14 mouse cellular contexts compared by ENCODE assay signal in the genomic region with DNA sequence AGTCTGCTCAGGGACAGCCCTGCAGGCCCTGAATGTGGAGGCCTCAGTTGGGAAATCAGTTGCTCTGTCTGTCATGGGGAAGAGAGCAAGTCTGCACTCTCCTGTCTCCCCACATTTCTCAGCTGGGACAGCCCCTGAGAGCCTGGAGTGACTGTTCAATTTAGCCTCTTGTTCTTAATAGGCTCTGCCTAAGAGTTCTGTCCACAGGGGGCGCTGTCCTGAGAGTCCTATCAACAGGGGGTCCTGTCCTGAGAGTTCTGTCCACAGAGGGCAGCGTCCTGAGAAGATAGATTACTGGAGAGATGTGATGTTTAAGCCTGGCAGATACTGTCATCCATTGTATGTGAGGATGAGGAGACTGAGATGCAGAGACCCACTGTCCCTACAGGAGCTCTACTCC. TPM values are rescaled to one million over a fixed set of nuclear protein-coding genes. Genes with fewer than 3 reads are reported as not detected.
DNase-seq lines count a peak whose midpoint lies in the region; ATAC-seq and TF ChIP-seq lines count a peak whose summit lies in the region.
"Had no signal": no experiment of that assay in that cellular context is flagged by ENCODE, and none has a peak within 500 bp of the region (broad histone marks: within the 10 kb centered on the region; RNA-seq: fewer than 3 reads in every experiment).

No protein-coding gene starts in this region.

- no peak overlapping the region for H3K27ac ChIP-seq in heart, embryonic 11.5 days (ENCODE audit: low read depth, low read length)
- H3K27ac ChIP-seq in testis, adult 2 months (ENCODE audit: control insufficient read depth, insufficient read depth, low read depth, low read length) = no peak overlapping the region
- no peak overlapping the region for H3K27ac ChIP-seq in bone marrow, adult 2 months (ENCODE audit: control insufficient read depth, insufficient read depth, low read depth, low read length, poor library complexity)

- peak; percentile 15; the same call in 1 of the 2 replicates for TF ChIP-seq CTCF in testis, adult 2 months (IDR thresholded peaks at IDR 0.05; ENCODE audit: control insufficient read depth, insufficient read depth, insufficient replicate concordance, low read depth, low read length)
- TF ChIP-seq CTCF in bone marrow, adult 2 months (IDR thresholded peaks at IDR 0.05; ENCODE audit: control insufficient read depth, insufficient read depth, low read length) = peak; percentile 34; the same call in 1 of the 2 replicates

- H3K27me3 ChIP-seq in heart, embryonic 11.5 days (ENCODE audit: control insufficient read depth, insufficient read depth, low read length) = peaks cover 5% of the 10 kb centered on the region; the same call in 1 of the 2 replicates
- no peaks in the 10 kb centered on the region for H3K27me3 ChIP-seq in testis, adult 2 months (ENCODE audit: control insufficient read depth, insufficient read depth, low read length)
- H3K27me3 ChIP-seq in splenic B cell, adult 2 months (ENCODE audit: control insufficient read depth, insufficient read depth, low read length, poor library complexity, severe bottlenecking) = no peaks in the 10 kb centered on the region

- peaks cover 4% of the 10 kb centered on the region for H3K4me1 ChIP-seq in heart, embryonic 11.5 days (ENCODE audit: control insufficient read depth, insufficient read depth, low read length)
- H3K4me1 ChIP-seq in testis, adult 2 months (ENCODE audit: control insufficient read depth, insufficient read depth, low read length) = no peaks in the 10 kb centered on the region
- H3K4me1 ChIP-seq in bone marrow, adult 2 months (ENCODE audit: control insufficient read depth, insufficient read depth, low read length) = peaks cover 1% of the 10 kb centered on the region; the same call in 1 of the 2 replicates

- no peaks in the 10 kb centered on the region for H3K9me3 ChIP-seq in heart, embryonic 11.5 days (replicated peaks; ENCODE audit: control insufficient read depth, low read length)

- no peak for TF ChIP-seq POLR2A in testis, adult 2 months (IDR thresholded peaks at IDR 0.05; ENCODE audit: control insufficient read depth, low read depth, low read length)
- no peak for TF ChIP-seq POLR2A in bone marrow, adult 2 months (IDR thresholded peaks at IDR 0.05; ENCODE audit: borderline replicate concordance, control insufficient read depth, low read depth, low read length)

- H3K4me3 ChIP-seq in heart, embryonic 11.5 days (ENCODE audit: low read depth, low read length) = no peak overlapping the region
- H3K4me3 ChIP-seq in testis, adult 2 months (ENCODE audit: control insufficient read depth, low read depth, low read length) = no peak overlapping the region
- no peak overlapping the region for H3K4me3 ChIP-seq in bone marrow, adult 2 months (replicated peaks; ENCODE audit: control insufficient read depth, low read depth, low read length)
- H3K4me3 ChIP-seq: myocyte had no signal

- peak; percentile 69 for DNase-seq in heart, postnatal 4 days
- no peak for DNase-seq in testis, postnatal 14 days (ENCODE audit: low spot score)
- peak; percentile 53 for DNase-seq in splenic B cell, adult 2 months (ENCODE audit: low read depth, low spot score)
- DNase-seq in adrenal gland, adult 8-10 months = no peak
- DNase-seq in cerebellum, adult 9-11 months = no peak
- DNase-seq: cerebellum, adult 2 months; thymus, postnatal 36 days had no signal

- no peak for ATAC-seq in heart, embryonic 11.5 days (replicated peaks; ENCODE audit: insufficient number of reproducible peaks, low FRiP score, low TSS enrichment)

- no peaks in the 10 kb centered on the region for H3K36me3 ChIP-seq in heart, embryonic 11.5 days (ENCODE audit: control insufficient read depth, insufficient read depth, low read length)
- no peaks in the 10 kb centered on the region for H3K36me3 ChIP-seq in testis, adult 2 months (ENCODE audit: control insufficient read depth, insufficient read depth, low read length)
- H3K36me3 ChIP-seq in splenic B cell, adult 2 months (ENCODE audit: control insufficient read depth, insufficient read depth, low read length, poor library complexity, severe bottlenecking) = no peaks in the 10 kb centered on the region

- H3K9ac ChIP-seq in heart, embryonic 11.5 days (ENCODE audit: low read depth, low read length) = no peak overlapping the region

- WGBS in heart, embryonic 11.5 days (ENCODE audit: insufficient replicate concordance) = 8% methylated on average over 2 of the region's 2 CpGs
- WGBS in bone marrow, adult 2 months = 26% methylated on average over 2 of the region's 2 CpGs

- H3K4me2 ChIP-seq in heart, embryonic 11.5 days = no peak overlapping the region

RNA-seq across cellular contexts. Expression of a gene that starts 4.0 kb away (rescaled TPM):
- under 1 TPM; 0.17 to 0.18 TPM for total RNA-seq in heart, postnatal 4 days (2021)
- not detected in 2 replicates for polyA plus RNA-seq in heart, embryonic 11.5 days (2014; fragmentation: Nextera tagmentation; extraction: Ambion mirVana)
- 2.9 and 3.2 TPM in 2 replicates for polyA plus RNA-seq in testis, adult 2 months (2012; rRNA removed)
- 1.6 and 4.4 TPM in 2 replicates for polyA plus RNA-seq in bone marrow, adult 2 months (2011; ENCODE audit: insufficient read depth, insufficient read length, low replicate concordance, missing spikeins)
- total RNA-seq in adrenal gland, adult 8-10 months (2022) = 1 to 10 TPM in 2 of 4 experiments, under 1 TPM in 2; 0.11 to 1.5 (median 0.88) TPM
- polyA plus RNA-seq: intestine, embryonic 14.5 days had no signal

RNA-seq across cellular contexts. Expression of a gene that starts 9.7 kb away (rescaled TPM):
- under 1 TPM; 0.12 to 0.32 TPM for total RNA-seq in heart, postnatal 4 days (2021)
- 0.16 TPM in 1 of 2 replicates, not detected in the other for polyA plus RNA-seq in heart, embryonic 11.5 days (2014; fragmentation: Nextera tagmentation; extraction: Ambion mirVana)
- 48.5 and 48.6 TPM in 2 replicates for polyA plus RNA-seq in testis, adult 2 months (2012; rRNA removed)
- 2.4 and 4.2 TPM in 2 replicates for polyA plus RNA-seq in bone marrow, adult 2 months (2011; ENCODE audit: insufficient read depth, insufficient read length, low replicate concordance, missing spikeins)
- 10 to 100 TPM in 2 of 4 experiments, 1 to 10 TPM in 2; 4.5 to 15.8 (median 9.7) TPM for total RNA-seq in adrenal gland, adult 8-10 months (2022)

RNA-seq across cellular contexts. Expression of a gene that starts 23.9 kb away (rescaled TPM):
- total RNA-seq in heart, postnatal 4 days (2021) = 10 to 100 TPM; 10.6 to 12.0 TPM
- polyA plus RNA-seq in heart, embryonic 11.5 days (2014; fragmentation: Nextera tagmentation; extraction: Ambion mirVana) = 8.0 and 11.3 TPM in 2 replicates
- 14.7 and 14.9 TPM in 2 replicates for polyA plus RNA-seq in testis, adult 2 months (2012; rRNA removed)
- polyA plus RNA-seq in bone marrow, adult 2 months (2011; ENCODE audit: insufficient read depth, insufficient read length, low replicate concordance, missing spikeins) = 5.1 and 10.7 TPM in 2 replicates
- 10 to 100 TPM; 17.9 to 37.7 (median 23.4) TPM for total RNA-seq in adrenal gland, adult 8-10 months (2022)

RNA-seq across cellular contexts. Expression of a gene that starts 27.5 kb away (rescaled TPM):
- total RNA-seq in heart, postnatal 4 days (2021) = 10 to 100 TPM; 15.1 to 15.4 TPM
- polyA plus RNA-seq in heart, embryonic 11.5 days (2014; fragmentation: Nextera tagmentation; extraction: Ambion mirVana) = 4.5 and 6.2 TPM in 2 replicates
- polyA plus RNA-seq in testis, adult 2 months (2012; rRNA removed) = 6.6 and 8.0 TPM in 2 replicates
- polyA plus RNA-seq in bone marrow, adult 2 months (2011; ENCODE audit: insufficient read depth, insufficient read length, low replicate concordance, missing spikeins) = 80.1 and 177 TPM in 2 replicates
- 10 to 100 TPM; 69.4 to 85.5 (median 71.5) TPM for total RNA-seq in adrenal gland, adult 8-10 months (2022)

RNA-seq across cellular contexts. Expression of a gene that starts 30.1 kb away (rescaled TPM):
- not detected for total RNA-seq in heart, postnatal 4 days (2021)
- 0.11 TPM in 1 of 2 replicates, not detected in the other for polyA plus RNA-seq in heart, embryonic 11.5 days (2014; fragmentation: Nextera tagmentation; extraction: Ambion mirVana)
- polyA plus RNA-seq in testis, adult 2 months (2012; rRNA removed) = 0.41 and 0.56 TPM in 2 replicates
- not detected in 2 replicates for polyA plus RNA-seq in bone marrow, adult 2 months (2011; ENCODE audit: insufficient read depth, insufficient read length, low replicate concordance, missing spikeins)
- total RNA-seq in adrenal gland, adult 8-10 months (2022) = not detected
- total RNA-seq: heart, adult 8-10 months; left cerebral cortex, adult 8-10 months had no signal

Comparison
In these comparisons a context has a peak if more than half of its experiments do, and no peak if none do; other contexts are left out.
1. DNase-seq: peak in heart, postnatal 4 days (single experiment) and splenic B cell, adult 2 months (single experiment); none in testis, postnatal 14 days (single experiment), adrenal gland, adult 8-10 months (single experiment) and cerebellum, adult 9-11 months (single experiment).